Mouse (Mus musculus) effector memory CD4-positive, alpha-beta T cell, adult 7 months (primary cell): ENCODE data around the gene Nr1h2. TPM values are rescaled to one million over a fixed set of nuclear protein-coding genes. Genes with fewer than 3 reads are reported as not detected.

Experiments
- polyA plus RNA-seq: library from polyadenylated mRNA; unstranded; fragments of 100-300 nt; shearing (Covaris generic); gene quantifications from one replicate; pipeline ENCODE4 v1.2.1, GENCODE M21; 2017

The Nr1h2 gene
- polyA plus RNA-seq = 217 TPM

GRCm38 (mm10) chr7:44553826-44554225 lies at the start of gene Nr1h2:
Nr1h2 (minus strand) TSS chr7:44553951.

GRCm38 (mm10) chr7:44590402-44591347 lies 36.9 kb upstream of the Nr1h2 start, which contains the start of gene Kcnc3:
Kcnc3 (plus strand) TSS chr7:44590664.

GRCm38 (mm10) chr7:44572213-44572701 lies 18.5 kb upstream of the Nr1h2 start, which contains the start of gene Napsa:
Napsa (plus strand) TSS chr7:44572380.

GRCm38 (mm10) chr7:44548497-44549087 lies 5.2 kb downstream of the Nr1h2 start, which contains the start of gene Pold1:
Pold1 (minus strand) TSS chr7:44548849.

GRCm38 (mm10) chr7:44531946-44532732 lies 21.6 kb downstream of the Nr1h2 start, which contains the start of gene Spib:
Spib (minus strand) TSS chr7:44532071.

GRCm38 (mm10) chr7:44524502-44524901 lies 29.2 kb downstream of the Nr1h2 start, which contains the start of gene Mybpc2:
Mybpc2 (minus strand) TSS chr7:44524656.

Other genes with a start within 250 kb of the Nr1h2 start
- gene Clec11a, start 247.0 kb downstream of the Nr1h2 start, polyA plus RNA-seq = 0.29 TPM
- gene Shank1, start 243.7 kb downstream of the Nr1h2 start, polyA plus RNA-seq = 0.13 TPM
- gene Syt3, start 169.8 kb downstream of the Nr1h2 start, polyA plus RNA-seq = 0.20 TPM
- not detected for gene 1700008O03Rik, start 168.1 kb downstream of the Nr1h2 start, polyA plus RNA-seq
- 0.13 TPM for gene Lrrc4b, start 124.9 kb downstream of the Nr1h2 start, polyA plus RNA-seq
- gene Aspdh, start 88.6 kb downstream of the Nr1h2 start, polyA plus RNA-seq = 0.57 TPM
- 61.2 TPM for gene Josd2, start 86.0 kb downstream of the Nr1h2 start, polyA plus RNA-seq
- 164 TPM for gene Emc10, start 57.4 kb downstream of the Nr1h2 start, polyA plus RNA-seq
- gene Fam71e1, start 57.4 kb downstream of the Nr1h2 start, polyA plus RNA-seq = 2.0 TPM
- gene Mybpc2, start 29.3 kb downstream of the Nr1h2 start, polyA plus RNA-seq = not detected
- gene Spib, start 21.9 kb downstream of the Nr1h2 start, polyA plus RNA-seq = 0.54 TPM
- 49.4 TPM for gene Pold1, start 5.1 kb downstream of the Nr1h2 start, polyA plus RNA-seq
- gene Napsa, start 18.4 kb upstream of the Nr1h2 start, polyA plus RNA-seq = not detected
- 0.16 TPM for gene Kcnc3, start 36.7 kb upstream of the Nr1h2 start, polyA plus RNA-seq
- 0.89 TPM for gene Myh14, start 116.9 kb upstream of the Nr1h2 start, polyA plus RNA-seq
- not detected for gene Izumo2, start 154.8 kb upstream of the Nr1h2 start, polyA plus RNA-seq
- gene Vrk3, start 194.5 kb upstream of the Nr1h2 start, polyA plus RNA-seq = 85.2 TPM
- 0.40 TPM for gene Zfp473, start 197.1 kb upstream of the Nr1h2 start, polyA plus RNA-seq